Mouse (Mus musculus) lung, postnatal 0 days (tissue): Measurements from ENCODE around the gene Efcab2.

ENCODE experiments used
- CTCF ChIP-seq: IDR thresholded peaks from 2 replicates; pipeline ENCODE4 v1.5.1; 2016; ENCODE audit warnings: antibody characterized with exemption, mild to moderate bottlenecking
- EP300 ChIP-seq: IDR thresholded peaks from 2 replicates; pipeline ENCODE4 v1.6.1; 2016; ENCODE audit warnings: antibody characterized with exemption, mild to moderate bottlenecking, control low read depth

- TF ChIP-seq CTCF (no peak), EP300 (no peak)
Measured at GRCm38 (mm10) chr1:178491733-178492132, 85.8 kb downstream of the Efcab2 start.
